Mouse (Mus musculus) lung, postnatal 0 days (tissue): ENCODE data around the gene Gm6217.
"Not testable (repeated sequence)": the region's sequence is repeated elsewhere in the genome, so short reads cannot be mapped to it uniquely, and the experiment has no call there.

Experiments
- CTCF ChIP-seq: IDR thresholded peaks from 2 replicates; pipeline ENCODE4 v1.5.1; 2016; ENCODE audit warnings: antibody characterized with exemption, mild to moderate bottlenecking
- EP300 ChIP-seq: IDR thresholded peaks from 2 replicates; pipeline ENCODE4 v1.6.1; 2016; ENCODE audit warnings: antibody characterized with exemption, mild to moderate bottlenecking, control low read depth

- TF ChIP-seq EP300, CTCF: not testable (repeated sequence)
These were observed at the start of gene Gm6217 for GRCm38 (mm10) chr1:82931326-82931725.
